Mouse (Mus musculus): ENCODE data around the gene Nr1h4.

DNA sequence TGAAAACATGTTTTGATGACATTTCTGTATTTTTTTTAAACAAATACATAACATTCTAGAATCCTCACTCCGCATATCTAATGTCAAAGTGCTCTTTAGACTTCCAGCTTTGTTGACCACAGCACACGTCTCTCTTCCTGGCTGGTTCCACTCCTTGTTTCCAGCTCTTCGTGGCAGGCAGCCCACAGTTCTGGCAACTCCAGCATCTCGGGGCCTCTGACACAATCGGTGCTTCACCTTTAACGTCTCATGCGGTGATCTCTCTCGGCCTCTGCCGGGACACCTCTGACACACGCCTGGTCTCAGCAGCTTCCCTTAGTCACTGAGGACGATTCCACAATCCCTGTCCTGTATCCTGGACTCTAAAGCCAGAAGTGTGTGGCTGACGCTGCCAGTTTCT lies 95.4 kb downstream of the Nr1h4 start:
- no peak for TF ChIP-seq CTCF (IDR thresholded peaks at IDR 0.05; ENCODE audit: insufficient read depth, low read depth, low read length)
- no peak for TF ChIP-seq POLR2A (IDR thresholded peaks at IDR 0.05; ENCODE audit: insufficient read depth, low read depth, low read length)
